Mouse (Mus musculus) right cerebral cortex, adult 18-20 months (tissue): ENCODE data around the gene Cebpe.

Source experiments
- DNase-seq: peaks from one replicate; pipeline ENCODE4 v3.0.0; 2022; ENCODE audit warnings: mixed read lengths

Cebpe gene

DNA sequence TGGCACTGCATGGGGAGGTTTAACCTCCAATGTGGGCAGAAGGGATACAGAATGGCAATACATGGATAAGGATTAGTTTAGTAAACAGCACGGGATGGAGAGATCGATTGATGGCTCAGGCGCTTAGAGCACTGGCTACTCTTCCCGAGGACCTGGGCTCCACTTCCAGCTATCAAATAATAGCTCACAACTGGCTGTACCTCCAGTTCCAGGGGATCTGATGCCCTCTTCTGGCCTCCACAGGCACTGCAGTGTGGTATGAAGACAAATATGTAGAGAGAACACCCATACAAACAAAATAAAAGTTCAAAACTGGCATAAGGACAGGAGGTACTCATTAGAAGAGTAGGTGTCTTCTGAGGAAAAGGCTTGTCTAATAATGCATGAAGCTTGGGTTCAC lies 42.6 kb downstream of the Cebpe start:
- DNase-seq = peak; percentile 52

DNA sequence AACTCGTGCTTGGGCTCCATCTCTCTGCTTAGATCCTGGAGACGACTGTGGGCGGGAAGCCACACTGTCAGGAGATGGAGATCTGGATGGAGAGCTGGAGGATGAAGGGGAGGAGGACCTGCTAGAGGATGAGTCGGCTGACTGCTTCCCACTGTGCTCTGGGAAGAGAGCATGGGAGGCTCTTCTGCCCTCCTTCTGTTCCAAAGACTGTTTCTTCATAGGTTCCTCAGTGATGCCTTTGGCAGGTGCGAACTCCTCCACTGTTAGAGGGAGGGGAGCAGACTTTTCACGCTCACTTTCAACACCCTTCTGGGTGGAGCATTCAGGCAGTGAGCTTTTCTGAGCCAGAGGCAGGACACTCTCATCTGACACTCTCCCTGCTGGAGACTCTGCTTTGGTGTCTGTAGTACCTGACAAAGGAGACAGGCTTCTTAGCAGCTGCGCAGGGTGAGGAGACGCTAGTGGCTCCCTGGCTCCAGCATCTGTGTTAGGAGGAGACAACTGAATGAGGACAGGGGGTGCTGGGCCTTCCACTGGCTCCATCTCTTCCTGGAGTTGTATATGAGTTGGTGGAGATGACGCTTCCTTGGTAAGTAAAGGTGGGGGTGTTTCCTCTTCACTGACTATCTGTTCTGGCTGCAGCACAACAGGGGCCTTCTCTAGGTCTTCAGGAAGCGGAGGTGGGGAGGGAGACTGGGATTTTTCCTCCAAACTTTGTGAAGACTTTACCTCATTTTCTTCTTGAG lies 47.3 kb downstream of the Cebpe start:
- DNase-seq = peak; percentile 83
